Mouse (Mus musculus) layer of hippocampus, postnatal 14 days (tissue): Measurements from ENCODE around the gene Cep83. TPM values are rescaled to one million over a fixed set of nuclear protein-coding genes. Genes with fewer than 3 reads are reported as not detected.

Experiments used
- DNase-seq, 2 experiments: peaks; one replicate each; pipeline ENCODE4 v3.0.0; 2021 to 2022; ENCODE audit warnings: low spot score in 2 of 2, mixed read lengths in 1 of 2
- total RNA-seq, 2 experiments: library from RNA; stranded (reverse); gene quantifications; 2 replicates each; pipeline ENCODE4 v1.2.3; 2021

Cep83 gene
- total RNA-seq, 2 experiments from 2014 or later, result 32.3 to 35.1 TPM

DNA sequence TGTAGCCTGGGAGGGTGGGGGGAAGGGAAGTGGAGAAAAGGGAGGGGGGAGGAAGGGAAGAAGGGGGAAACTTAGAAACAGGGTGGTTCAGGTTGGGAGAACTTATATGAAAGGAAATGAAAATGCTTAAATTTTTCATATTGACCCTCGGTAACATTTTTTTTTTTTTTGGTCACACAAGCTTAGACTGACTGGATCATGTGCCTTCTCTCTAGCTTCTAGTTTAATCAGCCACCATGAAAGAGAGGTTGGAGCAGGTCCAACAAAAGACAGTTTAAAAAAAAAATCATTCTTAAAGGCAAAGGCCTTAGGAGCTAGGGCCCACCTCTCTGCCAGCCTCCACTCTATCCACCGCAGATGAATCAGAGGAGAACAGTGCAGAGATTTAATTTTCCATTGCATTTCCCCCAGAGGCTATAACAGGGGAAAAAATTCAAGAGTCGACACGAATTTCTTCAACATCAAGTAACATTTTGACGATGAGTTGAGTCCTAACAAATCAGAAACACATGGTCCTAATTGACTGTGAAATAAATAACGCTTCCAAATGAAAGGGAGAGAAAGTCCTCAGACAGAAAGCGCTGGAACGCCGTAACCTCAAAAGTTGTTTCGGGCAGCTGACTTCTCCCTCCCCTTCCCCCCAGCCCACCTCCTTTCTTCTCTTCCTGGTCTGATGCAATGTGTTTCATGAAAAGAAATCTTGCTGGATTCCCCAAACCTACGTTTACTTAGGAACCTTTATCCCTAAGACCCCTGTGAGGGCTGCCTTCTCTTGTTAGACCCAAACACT is 135.7 kb downstream of the Cep83 start:
- DNase-seq, result no peak

DNA sequence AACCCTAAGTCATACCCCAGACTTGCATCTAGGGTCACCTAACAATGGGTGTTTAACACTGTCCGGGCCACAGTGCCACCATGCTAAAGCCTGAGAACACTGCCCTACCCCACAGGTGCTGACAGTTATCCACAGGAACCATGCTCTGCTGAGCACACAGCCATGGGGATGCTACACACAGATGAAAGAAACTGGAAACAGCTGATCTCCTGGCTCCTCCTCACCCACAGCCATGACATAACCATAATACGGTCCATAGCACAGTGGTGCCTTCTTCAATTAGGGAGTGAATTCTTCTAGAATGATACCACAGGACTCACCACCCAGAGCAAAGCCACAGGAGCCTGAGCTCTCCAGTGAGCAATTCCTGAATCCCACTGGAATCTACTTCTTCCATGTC is 137.5 kb downstream of the Cep83 start:
- DNase-seq, result no peak

DNA sequence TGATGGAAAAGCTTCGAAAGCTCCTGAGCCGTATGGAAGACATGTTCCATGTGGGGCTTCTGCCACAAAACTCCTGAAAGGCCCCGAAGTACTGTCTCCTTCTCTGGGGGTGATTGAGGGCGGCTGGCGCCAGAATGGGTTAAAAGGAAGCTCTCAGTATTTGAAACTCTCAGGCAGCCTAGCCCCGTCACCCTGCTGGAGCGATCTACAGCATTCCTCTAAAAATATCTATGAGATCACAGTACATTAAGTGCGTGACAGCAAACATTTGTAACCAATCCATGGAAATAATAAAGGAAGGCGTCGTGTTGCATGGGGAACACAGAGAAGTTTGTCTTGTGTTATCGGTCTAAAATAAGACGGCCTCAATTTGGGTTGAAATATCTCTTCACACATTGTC is 138.0 kb downstream of the Cep83 start:
- no peak for DNase-seq

DNA sequence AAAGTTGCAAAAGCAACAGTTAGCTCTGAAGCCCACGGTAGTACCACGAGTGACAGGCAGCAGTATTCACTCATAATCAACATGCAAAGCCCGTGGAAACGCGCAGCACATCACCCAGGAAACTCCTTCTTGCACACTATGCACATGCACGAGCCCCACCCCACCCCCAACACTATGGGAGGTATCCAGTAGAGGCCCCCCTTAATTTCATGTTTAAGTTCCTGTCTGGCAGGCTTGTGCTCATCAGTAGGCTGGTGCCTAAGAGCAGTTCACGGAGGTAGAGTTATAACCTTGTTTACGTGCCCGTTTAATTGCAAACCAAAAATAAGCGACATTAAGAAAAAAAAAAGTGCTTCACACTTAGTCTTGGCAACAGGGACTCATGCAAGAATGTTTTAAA is 138.9 kb downstream of the Cep83 start:
- DNase-seq, result no peak

DNA sequence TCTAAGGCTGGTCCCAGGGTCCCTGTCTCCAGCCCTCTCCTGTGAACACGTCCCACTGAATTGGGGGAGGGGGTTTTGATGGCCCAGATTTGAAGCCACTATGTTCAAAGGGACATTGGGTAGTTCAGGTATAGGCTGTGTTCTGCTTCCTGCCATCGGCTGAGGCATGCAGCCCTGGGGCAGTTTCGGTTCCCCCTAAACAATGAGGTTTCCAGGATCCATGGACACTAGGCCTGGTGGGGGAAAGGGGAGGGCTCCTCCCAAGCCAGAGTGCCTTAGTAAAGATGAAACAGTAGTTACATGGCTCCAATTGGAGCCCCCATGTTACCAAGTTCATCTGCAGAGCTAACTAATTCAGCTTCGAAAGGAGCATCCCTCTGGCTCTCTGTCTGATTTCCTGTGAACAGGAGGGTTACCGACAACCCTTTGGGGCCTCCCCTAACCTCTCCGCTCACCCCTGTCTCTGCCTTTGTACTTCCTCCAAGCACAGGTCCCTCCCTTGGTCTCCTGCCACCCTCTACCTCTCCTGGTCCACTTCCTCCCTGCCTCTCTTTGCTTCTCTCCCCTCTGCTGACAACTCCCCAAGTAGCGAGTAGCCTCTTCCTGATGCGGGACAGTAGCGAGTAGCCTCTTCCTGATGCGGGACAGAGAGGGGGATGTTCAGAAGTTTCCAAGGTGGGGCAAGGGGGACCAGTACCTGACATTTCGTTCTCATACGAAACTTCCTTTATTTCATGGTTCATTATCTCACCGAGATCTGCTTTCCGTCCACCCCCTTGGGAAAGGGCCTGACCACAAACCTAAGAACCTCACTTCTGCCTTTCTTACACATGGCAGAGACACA is 139.7 kb downstream of the Cep83 start:
- no peak for DNase-seq

DNA sequence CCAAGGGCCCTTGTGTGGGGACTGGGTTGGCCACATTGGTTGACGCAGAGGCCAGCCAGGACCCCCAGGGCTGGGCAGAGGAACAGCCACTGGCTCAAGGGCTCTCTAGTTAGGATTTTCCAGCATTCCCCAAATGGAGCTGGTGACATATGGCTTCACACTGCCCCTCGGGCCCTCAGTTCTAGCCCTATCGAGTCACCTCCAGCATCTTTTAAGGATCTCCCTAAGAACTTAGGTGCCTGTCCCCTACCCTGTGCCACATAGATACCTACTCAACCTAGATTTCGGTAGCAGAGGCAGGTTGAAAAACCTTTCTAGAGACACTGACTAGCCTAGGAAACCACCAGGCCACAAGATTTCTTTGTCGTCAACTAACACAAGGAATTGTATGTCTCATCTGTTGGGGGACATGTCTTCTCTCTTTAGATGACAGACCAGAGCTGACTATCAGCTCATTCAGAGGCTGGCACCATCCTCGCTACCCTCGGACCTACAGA is 140.3 kb downstream of the Cep83 start:
- no peak for DNase-seq

DNA sequence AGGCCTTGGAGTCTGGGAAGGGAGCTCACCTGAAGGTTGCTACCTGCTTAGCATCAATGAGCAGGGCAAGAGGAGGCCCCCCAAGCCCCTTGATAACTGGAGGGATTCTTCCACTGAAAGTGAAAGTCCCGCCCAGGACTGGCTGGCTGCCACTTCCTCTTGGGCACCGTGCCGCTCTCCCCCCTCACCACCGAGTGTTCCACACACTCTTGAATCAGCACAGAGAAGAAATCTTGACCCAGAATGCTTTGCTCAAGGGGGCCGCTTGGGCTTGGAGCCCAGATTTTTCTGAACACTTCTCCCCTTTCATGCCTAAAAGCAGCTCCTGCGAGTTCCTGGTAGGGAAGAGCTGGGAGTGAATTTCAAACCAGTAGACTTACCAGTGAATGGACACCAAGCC is 141.0 kb downstream of the Cep83 start:
- DNase-seq, result peak; percentile 92 to 94

DNA sequence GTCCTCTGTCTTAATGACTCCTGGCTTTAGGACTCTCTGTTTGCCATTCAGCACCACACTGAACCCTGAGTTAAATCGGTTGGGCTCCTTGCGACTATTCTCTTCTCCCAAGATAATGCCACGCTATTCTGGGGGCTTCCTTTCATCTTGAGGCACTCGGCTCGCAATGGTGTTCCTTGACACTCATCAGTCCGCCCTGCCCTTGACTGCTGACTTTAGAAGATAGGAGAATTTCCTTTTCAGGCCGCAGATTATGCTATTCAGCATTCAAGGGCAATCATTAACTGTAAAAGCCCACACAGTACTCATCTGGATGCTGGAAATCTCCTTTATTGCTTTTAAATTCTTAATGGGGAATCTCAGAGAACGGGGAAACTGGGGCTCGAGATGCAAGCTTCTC is 147.4 kb downstream of the Cep83 start:
- no peak for DNase-seq
